Mouse (Mus musculus) Muller cell, postnatal 12 days (primary cell): Measurements from ENCODE around the gene Pax6.

Source experiments
- DNase-seq: peaks from one replicate; pipeline ENCODE4 v3.0.0-alpha.2; 2015; ENCODE audit errors: inconsistent ontology term

Gene Pax6

GRCm38 (mm10) chr2:105726657-105727056 is 58.0 kb downstream of the Pax6 start:
- no peak for DNase-seq

- DNase-seq = no peak
Observed at GRCm38 (mm10) chr2:105730704-105731103, 62.0 kb downstream of the Pax6 start.

- peak; percentile 80 for DNase-seq
Observed at GRCm38 (mm10) chr2:105736166-105736565, 67.5 kb downstream of the Pax6 start.

- DNase-seq = no peak
Observed at GRCm38 (mm10) chr2:105746896-105747295, 78.2 kb downstream of the Pax6 start.
